Mouse (Mus musculus) kidney, adult 2 months (tissue): Measurements from ENCODE around the gene Tbc1d22b.

Source experiments
- CTCF ChIP-seq: fragments of 200-500 bp; conservative IDR thresholded peaks from 2 replicates; pipeline ENCODE4 v1.5.1; 2011; ENCODE audit warnings: low read depth, mild to moderate bottlenecking, control low read depth, low read length, moderate library complexity, mixed read lengths; ENCODE audit not compliant: insufficient read depth, insufficient read length
- POLR2A ChIP-seq: fragments of 200-500 bp; IDR thresholded peaks from one replicate; pipeline ENCODE4 v1.6.1; 2011; ENCODE audit warnings: low read depth, low read length, control low read depth

- no peak for TF ChIP-seq CTCF
- no peak for TF ChIP-seq POLR2A
These were observed 50.0 kb downstream of the Tbc1d22b start for GRCm38 (mm10) chr17:29599537-29599936.
